15 mouse cellular contexts compared by ENCODE assay signal in genomic region chr11:69327648-69328047, GRCm38 (mm10).
"Had no signal": no experiment of that assay in that cellular context is flagged by ENCODE, and none has a peak within 500 bp of the region (broad histone marks: within the 10 kb centered on the region; RNA-seq: fewer than 3 reads in every experiment).

No protein-coding gene starts in this region.

- H3K36me3 ChIP-seq: limb, embryonic 15.5 days; midbrain, embryonic 15.5 days; neural tube, embryonic 15.5 days had no signal

- H3K27ac ChIP-seq: kidney, postnatal 0 days; limb, embryonic 15.5 days; liver, embryonic 14.5 days; midbrain, embryonic 15.5 days; neural tube, embryonic 15.5 days had no signal

- DNase-seq: kidney, adult 11 months; kidney, adult 9 months; kidney, postnatal 36 days; layer of hippocampus, adult 9-11 months; left cerebral cortex, postnatal 4 days; lung, adult 18-20 months; lung, postnatal 14 days; right cerebral cortex, adult 18-20 months; right cerebral cortex, postnatal 25 days; thymus, postnatal 4 days had no signal

- H3K9me3 ChIP-seq: limb, embryonic 15.5 days; midbrain, embryonic 15.5 days; neural tube, embryonic 15.5 days had no signal

- H3K9ac ChIP-seq: limb, embryonic 15.5 days; liver, embryonic 14.5 days; midbrain, embryonic 15.5 days; neural tube, embryonic 15.5 days had no signal

- H3K27me3 ChIP-seq: midbrain, embryonic 15.5 days had no signal

- ATAC-seq: midbrain, embryonic 15.5 days had no signal
